Mouse (Mus musculus) macrophage (primary cell): ENCODE measurements around the gene Rps16. TPM values are rescaled to one million over a fixed set of nuclear protein-coding genes. Genes with fewer than 3 reads are reported as not detected.

Experiments
- H3K27ac ChIP-seq: fragments of 350-480 bp; formaldehyde crosslinking; 2 replicates; pipeline ENCODE4 v1.9.0; 2021
- H3K36me3 ChIP-seq: fragments of 350-480 bp; formaldehyde crosslinking; 2 replicates; pipeline ENCODE4 v1.9.0; 2021; ENCODE audit errors: inconsistent target
- H3K4me3 ChIP-seq: fragments of 350-480 bp; formaldehyde crosslinking; 2 replicates; pipeline ENCODE4 v1.9.0; 2021; ENCODE audit errors: inconsistent target
- H3K79me2 ChIP-seq: fragments of 350-480 bp; formaldehyde crosslinking; 2 replicates; pipeline ENCODE4 v1.9.0; 2021; ENCODE audit errors: inconsistent target
- WGBS: methylation state at CpG from one replicate; pipeline ENCODE4 v1.1.7; 2026; ENCODE audit warnings: inconsistent platforms; ENCODE audit not compliant: missing documents; 5-methylcytosine and 5-hydroxymethylcytosine counted together
- polyA plus RNA-seq: library from polyadenylated mRNA; stranded (reverse); fragments of 250-400 nt; gene quantifications from 3 replicates; pipeline ENCODE4 v1.2.4, GENCODE M21; 2018; ENCODE audit warnings: inconsistent platforms

Gene Rps16
- polyA plus RNA-seq, 1 experiment from 2014 or later, result 335 TPM

- H3K27ac ChIP-seq, result peak overlapping the region; percentile 100
- peaks cover 27% of the 10 kb centered on the region for H3K79me2 ChIP-seq
- WGBS, result 84% methylated on average over 7 of the region's 7 CpGs
- no peak overlapping the region for H3K4me3 ChIP-seq
- peaks cover 10% of the 10 kb centered on the region; the same call in 1 of the 2 replicates for H3K36me3 ChIP-seq
Measured at GRCm38 (mm10) chr7:28373891-28374495, 23.5 kb downstream of the Rps16 start.

GRCm38 (mm10) chr7:28374647-28375046 is 24.2 kb downstream of the Rps16 start:
- WGBS, result 58% methylated on average over 8 of the region's 10 CpGs
- Histone ChIP-seq H3K4me3 (peak overlapping the region; percentile 38; the same call in 1 of the 2 replicates), H3K36me3 (peaks cover 10% of the 10 kb centered on the region; the same call in 1 of the 2 replicates), H3K27ac (peak overlapping the region; percentile 100), H3K79me2 (peaks cover 30% of the 10 kb centered on the region)

GRCm38 (mm10) chr7:28375176-28375921 is 24.9 kb downstream of the Rps16 start:
- peak overlapping the region; percentile 96 for H3K4me3 ChIP-seq
- H3K27ac ChIP-seq, result peak overlapping the region; percentile 100
- under 1% methylated on average over 28 of the region's 36 CpGs for WGBS
- H3K79me2 ChIP-seq, result peaks cover 37% of the 10 kb centered on the region
- peaks cover 10% of the 10 kb centered on the region; the same call in 1 of the 2 replicates for H3K36me3 ChIP-seq

- peaks cover 40% of the 10 kb centered on the region for H3K79me2 ChIP-seq
- 4% methylated on average over 29 of the region's 30 CpGs for WGBS
- peak overlapping the region; percentile 100 for H3K27ac ChIP-seq
- H3K36me3 ChIP-seq, result peaks cover 10% of the 10 kb centered on the region; the same call in 1 of the 2 replicates
- peak overlapping the region; percentile 96 for H3K4me3 ChIP-seq
Measured at GRCm38 (mm10) chr7:28376011-28376771, 25.7 kb downstream of the Rps16 start.

- 20% methylated on average over 18 of the region's 18 CpGs for WGBS
- peaks cover 40% of the 10 kb centered on the region for H3K79me2 ChIP-seq
- H3K36me3 ChIP-seq, result peaks cover 10% of the 10 kb centered on the region; the same call in 1 of the 2 replicates
- peak overlapping the region; percentile 96 for H3K4me3 ChIP-seq
- H3K27ac ChIP-seq, result peak overlapping the region; percentile 100
Measured at GRCm38 (mm10) chr7:28377190-28378065, 27.0 kb downstream of the Rps16 start.

GRCm38 (mm10) chr7:28378066-28378690 is 27.7 kb downstream of the Rps16 start:
- 2% methylated on average over 32 of the region's 32 CpGs for WGBS
- peak overlapping the region; percentile 96 for H3K4me3 ChIP-seq
- H3K79me2 ChIP-seq, result peaks cover 40% of the 10 kb centered on the region
- H3K27ac ChIP-seq, result peak overlapping the region; percentile 100
- peaks cover 10% of the 10 kb centered on the region; the same call in 1 of the 2 replicates for H3K36me3 ChIP-seq

- Histone ChIP-seq H3K79me2 (peaks cover 40% of the 10 kb centered on the region), H3K36me3 (peaks cover 10% of the 10 kb centered on the region; the same call in 1 of the 2 replicates), H3K4me3 (peak overlapping the region; percentile 96), H3K27ac (peak overlapping the region; percentile 100)
- under 1% methylated on average over 47 of the region's 53 CpGs for WGBS
Measured at GRCm38 (mm10) chr7:28378769-28379651, 28.6 kb downstream of the Rps16 start.

GRCm38 (mm10) chr7:28380237-28381016 is 30.0 kb downstream of the Rps16 start, which contains the start of gene Zfp36:
TSS of gene Zfp36 (minus strand) at chr7:28380253.
- peaks cover 10% of the 10 kb centered on the region; the same call in 1 of the 2 replicates for H3K36me3 ChIP-seq
- peak within 1 kb of the TSS; percentile 100 for H3K27ac ChIP-seq
- H3K79me2 ChIP-seq, result peaks cover 52% of the 10 kb centered on the region
- H3K4me3 ChIP-seq, result peak within 1 kb of the TSS; percentile 96
- WGBS, result 17% methylated on average over 17 of the region's 17 CpGs

- peak overlapping the region; percentile 100 for H3K27ac ChIP-seq
- H3K79me2 ChIP-seq, result peaks cover 52% of the 10 kb centered on the region
- peak overlapping the region; percentile 96 for H3K4me3 ChIP-seq
- WGBS, result under 1% methylated on average over 30 of the region's 30 CpGs
- peaks cover 10% of the 10 kb centered on the region; the same call in 1 of the 2 replicates for H3K36me3 ChIP-seq
Measured at GRCm38 (mm10) chr7:28381017-28381790, 30.8 kb downstream of the Rps16 start.

- 0% methylated on average over 16 of the region's 20 CpGs for WGBS
- peak overlapping the region; percentile 26 for H3K4me3 ChIP-seq
- peaks cover 10% of the 10 kb centered on the region; the same call in 1 of the 2 replicates for H3K36me3 ChIP-seq
- peaks cover 46% of the 10 kb centered on the region for H3K79me2 ChIP-seq
- peak overlapping the region; percentile 100 for H3K27ac ChIP-seq
Measured at GRCm38 (mm10) chr7:28381938-28382337, 31.5 kb downstream of the Rps16 start.

GRCm38 (mm10) chr7:28382347-28382951 is 32.0 kb downstream of the Rps16 start:
- Histone ChIP-seq H3K4me3 (no peak overlapping the region; the same call in 1 of the 2 replicates), H3K36me3 (peaks cover 6% of the 10 kb centered on the region; the same call in 1 of the 2 replicates), H3K27ac (peak overlapping the region; percentile 100), H3K79me2 (peaks cover 41% of the 10 kb centered on the region)
- WGBS, result 0% methylated on average over 9 of the region's 12 CpGs
